Mouse (Mus musculus): ENCODE data around the gene Fyn. TPM values are rescaled to one million over a fixed set of nuclear protein-coding genes. Genes with fewer than 3 reads are reported as not detected.

Fyn gene
- total and polyA plus RNA-seq, 2 experiments from 2014 or later = 10.8 to 24.1 TPM

GRCm38 (mm10) chr10:39541951-39542521 lies 173.4 kb downstream of the Fyn start:
- no peak for TF ChIP-seq CTCF (IDR thresholded peaks at IDR 0.05; ENCODE audit: low read depth)
- TF ChIP-seq EP300 (IDR thresholded peaks at IDR 0.05; ENCODE audit: low read depth) = no peak
- no peak overlapping the region for H3K9ac ChIP-seq (replicated peaks; ENCODE audit: low read depth, low read length)
- WGBS = 52% methylated on average over 7 of the region's 7 CpGs
- H3K27ac ChIP-seq (ENCODE audit: low read depth) = peak overlapping the region; percentile 41; the same call in 1 of the 2 replicates
- H3K4me1 ChIP-seq (ENCODE audit: control insufficient read depth, insufficient read depth) = peaks cover 9% of the 10 kb centered on the region; the same call in 1 of the 2 replicates
- ATAC-seq (ENCODE audit: insufficient read depth, low read depth) (no peak), DNase-seq (ENCODE audit: low spot score) (no peak)
- H3K4me3 ChIP-seq (ENCODE audit: low read depth, low read length) = no peak overlapping the region
- no peaks in the 10 kb centered on the region for H3K9me3 ChIP-seq (replicated peaks; ENCODE audit: control insufficient read depth, low read length)
- H3K4me2 ChIP-seq (ENCODE audit: low read depth, low read length) = no peak overlapping the region
- peaks cover 3% of the 10 kb centered on the region for H3K36me3 ChIP-seq (replicated peaks; ENCODE audit: control insufficient read depth, insufficient read depth, low read length)
- no peaks in the 10 kb centered on the region for H3K27me3 ChIP-seq (ENCODE audit: control insufficient read depth, insufficient read depth, low read length)

DNA sequence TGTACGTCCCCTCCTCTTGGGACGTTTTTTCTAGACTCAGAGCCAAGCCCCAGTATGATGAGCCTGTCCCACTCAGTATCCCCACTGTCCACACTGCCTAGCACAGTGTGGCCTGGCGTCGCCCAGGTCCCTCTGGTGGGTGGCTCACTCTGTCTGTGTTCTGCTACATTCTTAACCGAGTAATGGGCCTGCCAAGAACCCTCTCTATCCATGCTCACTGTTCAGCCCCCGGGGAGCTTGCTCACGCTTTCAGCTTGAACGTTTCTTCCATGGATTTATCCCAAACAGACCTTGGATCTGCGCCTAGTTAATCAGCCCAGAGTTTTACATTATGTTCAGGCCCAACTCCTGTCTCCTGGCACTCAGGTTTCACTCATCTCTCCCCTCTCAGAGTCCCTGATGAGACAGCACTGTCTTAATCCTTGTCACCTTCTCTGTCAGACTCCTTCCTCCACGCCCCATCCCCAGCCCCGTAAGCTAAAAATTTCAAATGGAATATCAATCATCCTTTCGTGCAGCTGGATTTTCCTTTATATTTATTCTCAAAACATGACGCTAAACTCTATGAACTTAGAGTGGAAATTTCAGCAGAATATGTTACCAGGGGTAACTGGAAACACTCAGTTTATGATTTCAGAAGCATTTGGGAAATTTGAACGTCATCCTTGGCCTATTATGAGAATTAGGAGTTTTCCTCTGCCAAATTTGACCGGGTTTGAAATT lies 174.0 kb downstream of the Fyn start:
- H3K9ac ChIP-seq (replicated peaks; ENCODE audit: low read depth, low read length) = no peak overlapping the region
- no peak overlapping the region for H3K4me2 ChIP-seq (ENCODE audit: low read depth, low read length)
- H3K4me3 ChIP-seq (ENCODE audit: low read depth, low read length) = no peak overlapping the region
- peak; percentile 42 for DNase-seq (ENCODE audit: low spot score)
- peak overlapping the region; percentile 41; the same call in 1 of the 2 replicates for H3K27ac ChIP-seq (ENCODE audit: low read depth)
- no peaks in the 10 kb centered on the region; the same call in none of the 2 replicates for H3K36me3 ChIP-seq (replicated peaks; ENCODE audit: control insufficient read depth, insufficient read depth, low read length)
- peaks cover 9% of the 10 kb centered on the region; the same call in 1 of the 2 replicates for H3K4me1 ChIP-seq (ENCODE audit: control insufficient read depth, insufficient read depth)
- no peaks in the 10 kb centered on the region for H3K9me3 ChIP-seq (replicated peaks; ENCODE audit: control insufficient read depth, low read length)
- ATAC-seq (ENCODE audit: insufficient read depth, low read depth) = no peak; the same call in 1 of the 2 replicates
- TF ChIP-seq EP300 (IDR thresholded peaks at IDR 0.05; ENCODE audit: low read depth) = no peak
- no peak for TF ChIP-seq CTCF (IDR thresholded peaks at IDR 0.05; ENCODE audit: low read depth)
- H3K27me3 ChIP-seq (ENCODE audit: control insufficient read depth, insufficient read depth, low read length) = no peaks in the 10 kb centered on the region
- 67% methylated on average over 15 of the region's 15 CpGs for WGBS

DNA sequence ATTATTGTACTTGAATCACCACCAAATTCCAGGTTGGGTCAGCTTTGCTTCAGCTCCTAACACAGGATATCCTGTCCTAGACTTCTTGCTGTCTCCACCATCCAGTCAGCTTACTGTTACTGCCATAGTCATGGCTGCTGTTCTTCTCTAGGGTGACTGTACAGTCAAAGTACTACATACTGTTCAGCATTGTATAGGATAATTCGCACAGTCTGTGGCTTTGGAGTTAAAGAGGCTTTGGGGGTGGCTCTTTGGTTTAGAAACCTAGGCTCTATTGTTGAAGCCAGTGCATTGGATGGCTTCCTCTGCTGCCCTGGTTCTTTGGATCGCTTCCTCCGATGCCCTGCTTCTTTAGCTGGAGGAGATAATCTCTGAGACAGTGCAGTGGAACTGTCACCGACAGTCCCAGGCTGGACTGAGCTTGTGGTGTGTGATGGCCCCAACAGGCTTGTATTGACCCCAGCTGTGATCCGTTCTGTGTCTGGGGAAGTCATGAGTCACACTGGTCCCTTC lies 174.7 kb downstream of the Fyn start:
- no peaks in the 10 kb centered on the region for H3K9me3 ChIP-seq (replicated peaks; ENCODE audit: control insufficient read depth, low read length)
- no peaks in the 10 kb centered on the region; the same call in none of the 2 replicates for H3K36me3 ChIP-seq (replicated peaks; ENCODE audit: control insufficient read depth, insufficient read depth, low read length)
- H3K27ac ChIP-seq (ENCODE audit: low read depth) = peak overlapping the region; percentile 25; the same call in 1 of the 2 replicates
- DNase-seq (ENCODE audit: low spot score) = no peak
- H3K9ac ChIP-seq (replicated peaks; ENCODE audit: low read depth, low read length) = no peak overlapping the region
- no peak overlapping the region for H3K4me2 ChIP-seq (ENCODE audit: low read depth, low read length)
- peaks cover 9% of the 10 kb centered on the region; the same call in 1 of the 2 replicates for H3K4me1 ChIP-seq (ENCODE audit: control insufficient read depth, insufficient read depth)
- no peaks in the 10 kb centered on the region for H3K27me3 ChIP-seq (ENCODE audit: control insufficient read depth, insufficient read depth, low read length)
- no peak overlapping the region for H3K4me3 ChIP-seq (ENCODE audit: low read depth, low read length)
- WGBS = 58% methylated on average over 5 of the region's 5 CpGs
- TF ChIP-seq EP300 (IDR thresholded peaks at IDR 0.05; ENCODE audit: low read depth) (no peak), CTCF (IDR thresholded peaks at IDR 0.05; ENCODE audit: low read depth) (no peak)
- ATAC-seq (ENCODE audit: insufficient read depth, low read depth) = no peak

GRCm38 (mm10) chr10:39547369-39548074 lies 178.9 kb downstream of the Fyn start:
- no peaks in the 10 kb centered on the region for H3K9me3 ChIP-seq (replicated peaks; ENCODE audit: control insufficient read depth, low read length)
- no peak overlapping the region for H3K27ac ChIP-seq (ENCODE audit: low read depth)
- TF ChIP-seq CTCF (IDR thresholded peaks at IDR 0.05; ENCODE audit: low read depth) = no peak
- TF ChIP-seq EP300 (IDR thresholded peaks at IDR 0.05; ENCODE audit: low read depth) = no peak
- DNase-seq (ENCODE audit: low spot score) (no peak), ATAC-seq (ENCODE audit: insufficient read depth, low read depth) (no peak)
- H3K9ac ChIP-seq (replicated peaks; ENCODE audit: low read depth, low read length) = no peak overlapping the region
- 78% methylated on average over 3 of the region's 3 CpGs for WGBS
- no peaks in the 10 kb centered on the region for H3K27me3 ChIP-seq (ENCODE audit: control insufficient read depth, insufficient read depth, low read length)
- no peak overlapping the region for H3K4me2 ChIP-seq (ENCODE audit: low read depth, low read length)
- H3K36me3 ChIP-seq (replicated peaks; ENCODE audit: control insufficient read depth, insufficient read depth, low read length) = peaks cover 4% of the 10 kb centered on the region
- H3K4me1 ChIP-seq (ENCODE audit: control insufficient read depth, insufficient read depth) = peaks cover 7% of the 10 kb centered on the region; the same call in 1 of the 2 replicates
- no peak overlapping the region for H3K4me3 ChIP-seq (ENCODE audit: low read depth, low read length)

DNA sequence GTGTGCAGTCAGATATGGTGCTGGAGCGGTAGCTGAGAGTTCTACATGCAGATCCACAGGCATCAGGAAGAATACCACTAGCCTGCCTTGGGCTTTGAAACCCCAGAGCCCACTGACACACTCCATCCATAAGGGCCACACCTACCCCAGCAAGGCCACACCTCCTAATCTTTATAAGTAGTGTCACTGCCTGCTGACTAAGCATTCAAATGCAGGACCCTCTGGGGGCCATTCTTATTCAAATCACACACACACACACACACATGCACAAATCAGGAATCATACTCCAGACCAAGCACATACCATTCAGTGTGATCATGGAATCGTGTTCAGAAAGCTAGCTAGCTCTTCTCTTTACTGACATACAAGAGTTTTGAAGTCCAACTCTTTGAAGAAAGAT lies 182.1 kb downstream of the Fyn start:
- TF ChIP-seq EP300 (IDR thresholded peaks at IDR 0.05; ENCODE audit: low read depth) (no peak), CTCF (IDR thresholded peaks at IDR 0.05; ENCODE audit: low read depth) (no peak)
- Histone ChIP-seq H3K27me3 (ENCODE audit: control insufficient read depth, insufficient read depth, low read length) (no peaks in the 10 kb centered on the region), H3K9me3 (replicated peaks; ENCODE audit: control insufficient read depth, low read length) (no peaks in the 10 kb centered on the region), H3K4me2 (ENCODE audit: low read depth, low read length) (no peak overlapping the region), H3K4me1 (ENCODE audit: control insufficient read depth, insufficient read depth) (peaks cover 17% of the 10 kb centered on the region), H3K9ac (replicated peaks; ENCODE audit: low read depth, low read length) (no peak overlapping the region), H3K4me3 (ENCODE audit: low read depth, low read length) (no peak overlapping the region), H3K36me3 (replicated peaks; ENCODE audit: control insufficient read depth, insufficient read depth, low read length) (peaks cover 12% of the 10 kb centered on the region), H3K27ac (ENCODE audit: low read depth) (no peak overlapping the region)
- DNase-seq (ENCODE audit: low spot score) = no peak
- no peak for ATAC-seq (ENCODE audit: insufficient read depth, low read depth)
- 91% methylated on average over 2 of the region's 2 CpGs for WGBS
